Mouse (Mus musculus): Measurements from ENCODE around the gene Fign. TPM values are rescaled to one million over a fixed set of nuclear protein-coding genes. Genes with fewer than 3 reads are reported as not detected.
A peak's percentile ranks its signal among the peaks of the same experiment; 100 is the strongest.

The Fign gene
- polyA plus RNA-seq, 1 experiment = 13.7 TPM

- no peak for TF ChIP-seq POLR2A (IDR thresholded peaks at IDR 0.05; ENCODE audit: borderline replicate concordance, extremely low read depth, insufficient read depth, insufficient read length, poor library complexity, severe bottlenecking)
- TF ChIP-seq CTCF (IDR thresholded peaks at IDR 0.05; ENCODE audit: borderline replicate concordance, extremely low read depth, insufficient read depth, insufficient read length) = no peak
- DNase-seq (ENCODE audit: low read depth) = peak; percentile 48
These were observed 4.8 kb downstream of the Fign start for GRCm38 (mm10) chr2:64093087-64093486.

GRCm38 (mm10) chr2:64083853-64084427 is 13.9 kb downstream of the Fign start:
- TF ChIP-seq POLR2A (IDR thresholded peaks at IDR 0.05; ENCODE audit: borderline replicate concordance, extremely low read depth, insufficient read depth, insufficient read length, poor library complexity, severe bottlenecking) (no peak), CTCF (IDR thresholded peaks at IDR 0.05; ENCODE audit: borderline replicate concordance, extremely low read depth, insufficient read depth, insufficient read length) (no peak)
- no peak for DNase-seq (ENCODE audit: low read depth)

GRCm38 (mm10) chr2:64079765-64080164 is 18.1 kb downstream of the Fign start:
- TF ChIP-seq POLR2A (IDR thresholded peaks at IDR 0.05; ENCODE audit: borderline replicate concordance, extremely low read depth, insufficient read depth, insufficient read length, poor library complexity, severe bottlenecking) (no peak), CTCF (IDR thresholded peaks at IDR 0.05; ENCODE audit: borderline replicate concordance, extremely low read depth, insufficient read depth, insufficient read length) (no peak)
- DNase-seq (ENCODE audit: low read depth) = peak; percentile 90

GRCm38 (mm10) chr2:64078551-64078950 is 19.3 kb downstream of the Fign start:
- TF ChIP-seq POLR2A (IDR thresholded peaks at IDR 0.05; ENCODE audit: borderline replicate concordance, extremely low read depth, insufficient read depth, insufficient read length, poor library complexity, severe bottlenecking) (no peak), CTCF (IDR thresholded peaks at IDR 0.05; ENCODE audit: borderline replicate concordance, extremely low read depth, insufficient read depth, insufficient read length) (no peak)
- DNase-seq (ENCODE audit: low read depth) = no peak

- no peak for TF ChIP-seq CTCF (IDR thresholded peaks at IDR 0.05; ENCODE audit: borderline replicate concordance, extremely low read depth, insufficient read depth, insufficient read length)
These were observed 20.0 kb downstream of the Fign start for GRCm38 (mm10) chr2:64077846-64078245.

GRCm38 (mm10) chr2:64075873-64076272 is 22.0 kb downstream of the Fign start:
- TF ChIP-seq POLR2A (IDR thresholded peaks at IDR 0.05; ENCODE audit: borderline replicate concordance, extremely low read depth, insufficient read depth, insufficient read length, poor library complexity, severe bottlenecking) (no peak), CTCF (IDR thresholded peaks at IDR 0.05; ENCODE audit: borderline replicate concordance, extremely low read depth, insufficient read depth, insufficient read length) (no peak)
- DNase-seq (ENCODE audit: low read depth) = peak; percentile 72

More at GRCm38 (mm10) chr2:64077846-64078245, 20.0 kb downstream of the Fign start:
- peak; percentile 59 for DNase-seq (ENCODE audit: low read depth)

GRCm38 (mm10) chr2:64074602-64075389 is 23.0 kb downstream of the Fign start:
- no peak for TF ChIP-seq CTCF (IDR thresholded peaks at IDR 0.05; ENCODE audit: borderline replicate concordance, extremely low read depth, insufficient read depth, insufficient read length)
- no peak for TF ChIP-seq POLR2A (IDR thresholded peaks at IDR 0.05; ENCODE audit: borderline replicate concordance, extremely low read depth, insufficient read depth, insufficient read length, poor library complexity, severe bottlenecking)
- DNase-seq (ENCODE audit: low read depth) = peak; percentile 72

GRCm38 (mm10) chr2:64072158-64072557 is 25.7 kb downstream of the Fign start:
- TF ChIP-seq POLR2A (IDR thresholded peaks at IDR 0.05; ENCODE audit: borderline replicate concordance, extremely low read depth, insufficient read depth, insufficient read length, poor library complexity, severe bottlenecking) (no peak), CTCF (IDR thresholded peaks at IDR 0.05; ENCODE audit: borderline replicate concordance, extremely low read depth, insufficient read depth, insufficient read length) (no peak)

GRCm38 (mm10) chr2:64069950-64070695 is 27.7 kb downstream of the Fign start:
- DNase-seq (ENCODE audit: low read depth) = no peak
- TF ChIP-seq CTCF (IDR thresholded peaks at IDR 0.05; ENCODE audit: borderline replicate concordance, extremely low read depth, insufficient read depth, insufficient read length) (no peak), POLR2A (IDR thresholded peaks at IDR 0.05; ENCODE audit: borderline replicate concordance, extremely low read depth, insufficient read depth, insufficient read length, poor library complexity, severe bottlenecking) (no peak)

More at GRCm38 (mm10) chr2:64072158-64072557, 25.7 kb downstream of the Fign start:
- peak; percentile 56 for DNase-seq (ENCODE audit: low read depth)

GRCm38 (mm10) chr2:64065511-64065910 is 32.3 kb downstream of the Fign start:
- TF ChIP-seq POLR2A (IDR thresholded peaks at IDR 0.05; ENCODE audit: borderline replicate concordance, extremely low read depth, insufficient read depth, insufficient read length, poor library complexity, severe bottlenecking) = no peak
- TF ChIP-seq CTCF (IDR thresholded peaks at IDR 0.05; ENCODE audit: borderline replicate concordance, extremely low read depth, insufficient read depth, insufficient read length) = no peak
- DNase-seq (ENCODE audit: low read depth) = peak; percentile 75

- DNase-seq (ENCODE audit: low read depth) = no peak
- TF ChIP-seq CTCF (IDR thresholded peaks at IDR 0.05; ENCODE audit: borderline replicate concordance, extremely low read depth, insufficient read depth, insufficient read length) (no peak), POLR2A (IDR thresholded peaks at IDR 0.05; ENCODE audit: borderline replicate concordance, extremely low read depth, insufficient read depth, insufficient read length, poor library complexity, severe bottlenecking) (no peak)
These were observed 38.4 kb downstream of the Fign start for GRCm38 (mm10) chr2:64059477-64059876.
